Mouse (Mus musculus) cortical plate, adult 2 months (tissue): ENCODE data around the gene Krtap28-10.

Experiments
- CTCF ChIP-seq: fragments of 200-500 bp; IDR thresholded peaks from 2 replicates; pipeline ENCODE4 v1.5.1; 2011; ENCODE audit warnings: mild to moderate bottlenecking, control low read depth, low read length; ENCODE audit not compliant: insufficient read depth; ENCODE audit errors: extremely low read depth
- POLR2A ChIP-seq: fragments of 200-500 bp; IDR thresholded peaks from 2 replicates; pipeline ENCODE4 v1.6.1; 2011; ENCODE audit warnings: mild to moderate bottlenecking, low read length, control low read depth; ENCODE audit not compliant: insufficient read depth; ENCODE audit errors: extremely low read depth

- TF ChIP-seq POLR2A (no peak), CTCF (no peak)
These were observed 25.7 kb downstream of the Krtap28-10 start for GRCm38 (mm10) chr1:83016556-83016955.
